Mouse (Mus musculus): ENCODE data around the gene 1700093K21Rik. TPM values are rescaled to one million over a fixed set of nuclear protein-coding genes. Genes with fewer than 3 reads are reported as not detected.
A peak's percentile ranks its signal among the peaks of the same experiment; 100 is the strongest.
"Not testable (repeated sequence)": the region's sequence is repeated elsewhere in the genome, so short reads cannot be mapped to it uniquely, and the experiment has no call there.

The 1700093K21Rik gene
- polyA plus RNA-seq (2012; ENCODE audit: insufficient read depth, insufficient read length, missing spikeins), result not detected in 2 replicates

- H3K4me3 ChIP-seq (ENCODE audit: insufficient read depth, low read depth, low read length), result no peak within 1 kb of the TSS
- no peak within 1 kb of the TSS for H3K27ac ChIP-seq (replicated peaks; ENCODE audit: low read depth, low read length)
- no peaks in the 10 kb centered on the region for H3K4me1 ChIP-seq (ENCODE audit: control insufficient read depth, insufficient read depth, insufficient read length, low read length)
These were observed at the start of gene 1700093K21Rik for GRCm38 (mm10) chr11:23520473-23521205. TSS of gene 1700093K21Rik (minus strand) at chr11:23521155.

GRCm38 (mm10) chr11:23570130-23570529, 49.2 kb upstream of the 1700093K21Rik start:
- no peak overlapping the region for H3K4me3 ChIP-seq (ENCODE audit: insufficient read depth, low read depth, low read length)
- no peak overlapping the region for H3K27ac ChIP-seq (replicated peaks; ENCODE audit: low read depth, low read length)
- H3K4me1 ChIP-seq (ENCODE audit: control insufficient read depth, insufficient read depth, insufficient read length, low read length), result no peaks in the 10 kb centered on the region

DNA sequence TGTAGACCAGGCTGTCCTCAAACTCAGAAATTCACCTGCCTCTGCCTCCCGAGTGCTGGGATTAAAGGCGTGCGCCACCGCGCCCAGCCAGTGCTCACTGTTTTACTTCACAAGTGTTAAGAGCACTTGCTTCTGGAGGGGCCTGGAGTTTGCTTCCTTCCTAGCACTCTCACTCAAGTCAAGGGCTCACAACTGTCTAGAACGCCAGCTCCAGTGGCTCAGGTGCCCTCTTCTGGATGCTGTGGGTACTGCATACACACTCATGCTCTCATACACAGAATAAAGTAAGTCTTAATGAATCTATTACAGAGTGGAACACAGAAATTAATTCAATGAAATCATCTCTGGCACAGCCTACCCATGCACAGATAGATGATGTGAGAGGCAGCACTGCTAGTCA, 44.8 kb upstream of the 1700093K21Rik start:
- no peaks in the 10 kb centered on the region for H3K4me1 ChIP-seq (ENCODE audit: control insufficient read depth, insufficient read depth, insufficient read length, low read length)

DNA sequence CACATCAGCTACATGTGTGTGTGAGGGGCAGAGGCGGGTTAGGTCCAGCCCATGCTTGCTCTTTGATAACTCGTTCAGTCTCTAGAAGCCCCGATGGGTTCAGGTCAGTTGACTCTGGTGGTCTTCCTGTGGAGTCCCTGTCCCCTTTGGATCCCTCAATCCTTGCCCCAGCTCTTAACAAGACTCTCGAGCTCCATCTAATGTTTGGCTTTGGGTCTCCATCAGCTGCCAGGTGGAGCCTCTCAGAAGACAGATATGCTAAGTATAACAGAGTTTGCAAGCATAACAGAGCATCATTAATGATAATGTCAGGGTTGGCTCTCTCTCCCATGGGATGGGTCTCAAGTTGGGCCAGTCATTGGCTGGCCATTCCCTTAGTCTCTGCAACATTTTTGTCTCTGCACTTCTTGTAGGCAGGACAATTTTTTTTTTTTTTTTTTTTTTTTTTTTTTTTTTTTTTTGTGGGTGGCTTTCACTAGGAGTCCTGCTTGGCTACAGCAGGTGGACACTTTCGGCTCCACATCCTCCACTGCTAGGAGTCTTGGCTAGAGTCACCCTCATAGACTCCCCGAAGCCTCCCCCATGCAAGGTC, 36.2 kb upstream of the 1700093K21Rik start:
- Histone ChIP-seq H3K27ac (replicated peaks; ENCODE audit: low read depth, low read length) (no peak overlapping the region), H3K4me3 (ENCODE audit: insufficient read depth, low read depth, low read length) (no peak overlapping the region), H3K4me1 (ENCODE audit: control insufficient read depth, insufficient read depth, insufficient read length, low read length) (no peaks in the 10 kb centered on the region)

More for the DNA sequence above, 44.8 kb upstream of the 1700093K21Rik start:
- H3K27ac ChIP-seq (replicated peaks; ENCODE audit: low read depth, low read length), result no peak overlapping the region
- no peak overlapping the region for H3K4me3 ChIP-seq (ENCODE audit: insufficient read depth, low read depth, low read length)

- Histone ChIP-seq H3K4me3 (ENCODE audit: insufficient read depth, low read depth, low read length) (no peak overlapping the region), H3K4me1 (ENCODE audit: control insufficient read depth, insufficient read depth, insufficient read length, low read length) (no peaks in the 10 kb centered on the region), H3K27ac (replicated peaks; ENCODE audit: low read depth, low read length) (no peak overlapping the region)
These were observed 16.5 kb upstream of the 1700093K21Rik start for GRCm38 (mm10) chr11:23537446-23537845.

DNA sequence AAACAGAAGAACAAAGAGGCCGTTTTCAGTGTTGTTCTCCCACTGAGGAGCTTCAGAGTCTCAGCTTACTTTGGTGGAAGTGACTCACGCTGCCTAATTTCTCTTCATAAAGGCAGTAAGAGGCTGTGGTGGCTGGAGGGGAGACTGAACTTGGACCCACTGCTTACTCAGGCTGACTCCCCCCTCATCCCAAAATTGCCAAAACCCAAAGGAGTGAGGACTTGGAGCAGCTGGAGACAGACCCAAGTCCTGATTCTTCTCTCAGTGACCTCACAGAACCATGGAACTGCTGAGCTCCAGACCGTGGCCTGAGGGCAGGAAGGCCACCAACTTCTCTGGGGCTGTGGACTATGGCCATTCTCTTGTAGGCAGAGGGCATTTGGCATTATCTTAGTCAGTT, 2.0 kb downstream of the 1700093K21Rik start:
- no peaks in the 10 kb centered on the region for H3K4me1 ChIP-seq (ENCODE audit: control insufficient read depth, insufficient read depth, insufficient read length, low read length)
- no peak overlapping the region for H3K27ac ChIP-seq (replicated peaks; ENCODE audit: low read depth, low read length)

DNA sequence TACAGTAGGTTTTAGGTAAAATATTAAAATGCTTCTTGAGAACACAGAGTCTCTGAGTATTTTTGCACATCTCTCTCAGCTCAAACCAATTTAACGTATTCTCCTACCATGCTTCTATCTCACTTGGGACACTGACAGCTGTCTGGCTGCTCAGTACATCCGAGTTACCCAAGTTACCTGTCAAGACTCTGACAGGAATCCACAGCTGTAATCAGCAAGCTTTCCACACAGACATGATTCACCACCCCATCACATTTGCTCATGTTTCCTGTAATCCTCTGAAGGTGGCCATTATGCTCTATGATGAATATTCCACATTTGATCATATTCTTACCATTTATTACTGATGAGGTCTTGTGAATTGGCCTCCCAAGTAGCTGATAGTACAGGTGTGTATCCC, 5.6 kb downstream of the 1700093K21Rik start:
- no peak overlapping the region for H3K27ac ChIP-seq (replicated peaks; ENCODE audit: low read depth, low read length)
- H3K4me3 ChIP-seq (ENCODE audit: insufficient read depth, low read depth, low read length), result no peak overlapping the region
- H3K4me1 ChIP-seq (ENCODE audit: control insufficient read depth, insufficient read depth, insufficient read length, low read length), result no peaks in the 10 kb centered on the region

More for the DNA sequence above, 2.0 kb downstream of the 1700093K21Rik start:
- no peak overlapping the region for H3K4me3 ChIP-seq (ENCODE audit: insufficient read depth, low read depth, low read length)

DNA sequence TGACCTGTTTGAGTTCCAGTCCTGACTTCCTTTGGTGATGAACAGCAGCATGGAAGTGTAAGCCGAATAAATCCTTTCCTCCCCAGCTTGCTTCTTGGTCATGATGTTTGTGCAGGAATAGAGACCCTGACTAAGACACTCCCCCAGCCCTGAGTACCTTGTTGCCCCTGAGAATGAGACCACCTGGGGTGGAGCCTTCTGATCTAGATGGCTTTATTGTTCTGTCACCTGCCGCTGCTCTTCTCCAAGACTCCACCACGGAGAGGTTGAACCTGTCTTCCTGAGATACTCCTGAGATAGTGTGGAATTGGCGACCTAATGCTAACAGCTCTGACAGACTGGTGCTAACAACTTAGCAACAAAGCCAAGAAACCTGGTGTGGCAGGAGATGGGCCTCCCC, 6.2 kb downstream of the 1700093K21Rik start:
- not testable (repeated sequence) for H3K4me1 ChIP-seq (ENCODE audit: control insufficient read depth, insufficient read depth, insufficient read length, low read length); H3K27ac ChIP-seq (replicated peaks; ENCODE audit: low read depth, low read length); H3K4me3 ChIP-seq (ENCODE audit: insufficient read depth, low read depth, low read length)

DNA sequence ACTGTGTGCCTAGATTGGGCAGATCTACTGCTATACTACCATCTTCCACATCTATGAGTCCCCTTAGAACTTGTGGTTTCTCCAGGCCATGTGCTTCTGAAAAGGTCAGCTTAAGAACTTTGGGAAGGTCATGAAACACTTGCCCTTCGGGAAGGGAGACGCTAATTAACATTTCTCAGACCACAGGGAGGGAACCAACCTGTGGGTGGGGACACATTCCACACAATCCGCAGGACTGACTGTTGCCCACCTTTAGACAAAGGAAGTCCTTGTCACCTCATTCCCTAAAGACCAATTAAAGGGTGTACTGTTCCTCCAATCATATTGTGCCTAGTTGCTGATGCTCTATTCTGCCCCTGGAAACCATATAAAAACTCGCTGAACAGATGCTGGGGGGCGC, 16.2 kb downstream of the 1700093K21Rik start:
- not testable (repeated sequence) for H3K4me1 ChIP-seq (ENCODE audit: control insufficient read depth, insufficient read depth, insufficient read length, low read length); H3K27ac ChIP-seq (replicated peaks; ENCODE audit: low read depth, low read length); H3K4me3 ChIP-seq (ENCODE audit: insufficient read depth, low read depth, low read length)

- peak overlapping the region; percentile 52; the same call in 1 of the 2 replicates for H3K4me3 ChIP-seq (ENCODE audit: insufficient read depth, low read depth, low read length)
- H3K4me1 ChIP-seq (ENCODE audit: control insufficient read depth, insufficient read depth, insufficient read length, low read length), result peaks cover 5% of the 10 kb centered on the region
- H3K27ac ChIP-seq (replicated peaks; ENCODE audit: low read depth, low read length), result no peak overlapping the region
These were observed 22.3 kb downstream of the 1700093K21Rik start for GRCm38 (mm10) chr11:23498609-23499008.

GRCm38 (mm10) chr11:23497718-23498509, 23.0 kb downstream of the 1700093K21Rik start, which contains the start of gene Ahsa2:
TSS of gene Ahsa2 (minus strand) at chr11:23498030.
- H3K4me3 ChIP-seq (ENCODE audit: insufficient read depth, low read depth, low read length), result peak within 1 kb of the TSS; percentile 74
- H3K27ac ChIP-seq (replicated peaks; ENCODE audit: low read depth, low read length), result peak within 1 kb of the TSS; percentile 83
- H3K4me1 ChIP-seq (ENCODE audit: control insufficient read depth, insufficient read depth, insufficient read length, low read length), result peaks cover 5% of the 10 kb centered on the region

- H3K4me3 ChIP-seq (ENCODE audit: insufficient read depth, low read depth, low read length), result peak overlapping the region; percentile 74
- peaks cover 5% of the 10 kb centered on the region for H3K4me1 ChIP-seq (ENCODE audit: control insufficient read depth, insufficient read depth, insufficient read length, low read length)
- peak overlapping the region; percentile 83 for H3K27ac ChIP-seq (replicated peaks; ENCODE audit: low read depth, low read length)
These were observed 23.6 kb downstream of the 1700093K21Rik start for GRCm38 (mm10) chr11:23497335-23497717.

- peak overlapping the region; percentile 74 for H3K4me3 ChIP-seq (ENCODE audit: insufficient read depth, low read depth, low read length)
- H3K27ac ChIP-seq (replicated peaks; ENCODE audit: low read depth, low read length), result no peak overlapping the region
- peaks cover 5% of the 10 kb centered on the region for H3K4me1 ChIP-seq (ENCODE audit: control insufficient read depth, insufficient read depth, insufficient read length, low read length)
These were observed 24.3 kb downstream of the 1700093K21Rik start for GRCm38 (mm10) chr11:23496661-23497060.

DNA sequence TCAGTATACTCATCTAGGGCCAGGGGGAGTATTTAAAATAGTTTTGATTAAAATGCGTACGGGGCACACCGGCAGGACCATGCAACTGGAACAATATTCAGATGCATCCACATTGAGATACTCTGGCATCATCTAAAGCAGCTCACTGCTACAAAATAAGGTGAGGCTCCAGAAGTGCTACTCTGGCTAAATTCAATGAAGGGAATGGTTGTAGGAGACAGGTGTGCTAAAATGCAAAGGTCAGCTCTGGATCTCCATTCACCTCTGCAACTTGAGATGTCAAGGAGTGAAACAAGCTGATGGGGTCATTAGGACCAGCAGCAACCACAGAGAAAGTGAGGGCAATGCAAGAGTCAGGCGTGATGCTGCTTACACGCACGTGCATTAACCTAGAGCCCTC, 25.7 kb downstream of the 1700093K21Rik start:
- no peak overlapping the region for H3K27ac ChIP-seq (replicated peaks; ENCODE audit: low read depth, low read length)
- no peak overlapping the region for H3K4me3 ChIP-seq (ENCODE audit: insufficient read depth, low read depth, low read length)
- H3K4me1 ChIP-seq (ENCODE audit: control insufficient read depth, insufficient read depth, insufficient read length, low read length), result peaks cover 5% of the 10 kb centered on the region

- no peak overlapping the region for H3K4me3 ChIP-seq (ENCODE audit: insufficient read depth, low read depth, low read length)
- peaks cover 5% of the 10 kb centered on the region for H3K4me1 ChIP-seq (ENCODE audit: control insufficient read depth, insufficient read depth, insufficient read length, low read length)
- H3K27ac ChIP-seq (replicated peaks; ENCODE audit: low read depth, low read length), result no peak overlapping the region
These were observed 28.7 kb downstream of the 1700093K21Rik start for GRCm38 (mm10) chr11:23492048-23492790.

Data from brown adipose tissue, adult 24 weeks (tissue).